Mouse (Mus musculus): ENCODE results near the gene B4galt2.

The B4galt2 gene

GRCm38 (mm10) chr4:117866083-117866482 lies 17.2 kb downstream of the B4galt2 start:
- peak; percentile 90 for DNase-seq

- peak; percentile 55 for DNase-seq
Observed at GRCm38 (mm10) chr4:117862823-117863222, 20.5 kb downstream of the B4galt2 start.

DNA sequence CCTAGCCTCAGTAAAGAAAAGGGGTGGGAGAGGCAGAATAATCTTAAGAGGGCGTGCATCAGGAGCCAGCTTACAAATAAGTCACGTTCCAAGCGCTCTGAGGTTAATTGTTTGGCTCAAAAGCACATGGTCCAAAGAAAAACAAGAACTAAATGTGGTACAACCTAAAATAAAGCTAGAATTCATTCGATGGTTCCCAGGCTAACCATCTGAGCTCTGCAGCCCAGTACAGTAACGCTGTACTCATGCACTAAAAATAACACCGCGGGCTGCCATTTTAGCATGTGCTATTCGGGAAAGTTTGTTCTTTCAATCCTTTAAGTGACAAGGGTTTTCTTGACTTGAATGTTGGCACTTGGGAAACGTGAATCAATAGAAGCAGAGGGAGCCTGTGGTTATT lies 22.7 kb downstream of the B4galt2 start:
- no peak for DNase-seq

DNA sequence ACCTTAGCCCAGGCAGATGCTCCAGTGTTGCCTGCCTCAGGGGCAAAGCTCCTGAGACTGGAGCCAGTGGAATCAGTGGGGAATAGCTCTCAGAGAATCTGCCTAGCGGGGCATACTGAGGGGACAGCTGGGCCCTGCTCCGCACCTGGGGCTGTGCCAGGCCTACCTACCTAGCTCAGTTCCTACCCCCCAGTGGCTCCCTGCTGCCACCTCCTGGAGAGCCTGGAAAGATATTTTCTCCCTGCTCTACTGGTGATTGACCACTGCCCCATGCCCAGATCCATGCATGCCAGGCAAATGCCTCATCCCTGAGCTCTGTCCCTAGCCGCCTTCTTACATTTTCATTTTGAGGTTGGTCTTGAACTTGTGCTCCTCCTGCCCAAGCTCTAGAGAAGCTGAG lies 24.5 kb downstream of the B4galt2 start:
- DNase-seq = peak; percentile 56

DNA sequence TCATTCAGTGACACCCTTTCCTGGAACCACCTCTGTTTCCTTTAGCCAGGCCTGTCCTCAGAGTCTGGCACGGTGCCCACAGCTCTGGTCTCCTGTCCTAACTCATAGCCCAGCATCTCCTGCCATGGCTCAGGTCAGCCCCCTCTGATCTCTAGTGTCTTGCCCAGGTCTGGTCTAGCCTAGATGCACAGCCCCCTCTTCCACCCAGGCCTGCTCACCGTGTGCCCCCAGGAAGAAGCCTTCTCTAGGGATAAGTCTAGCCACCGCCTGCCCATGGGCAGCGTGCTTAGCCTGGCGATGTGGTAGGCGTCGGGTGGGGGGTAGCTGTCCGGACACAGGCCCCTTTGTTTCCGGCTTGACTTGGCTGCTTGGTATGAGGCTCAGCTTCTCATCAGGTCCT lies 28.1 kb downstream of the B4galt2 start:
- peak; percentile 31 for DNase-seq

GRCm38 (mm10) chr4:117852152-117852868 lies 31.0 kb downstream of the B4galt2 start:
- peak; percentile 56 for DNase-seq

- no peak for DNase-seq
Observed at GRCm38 (mm10) chr4:117850871-117851270, 32.4 kb downstream of the B4galt2 start.

DNA sequence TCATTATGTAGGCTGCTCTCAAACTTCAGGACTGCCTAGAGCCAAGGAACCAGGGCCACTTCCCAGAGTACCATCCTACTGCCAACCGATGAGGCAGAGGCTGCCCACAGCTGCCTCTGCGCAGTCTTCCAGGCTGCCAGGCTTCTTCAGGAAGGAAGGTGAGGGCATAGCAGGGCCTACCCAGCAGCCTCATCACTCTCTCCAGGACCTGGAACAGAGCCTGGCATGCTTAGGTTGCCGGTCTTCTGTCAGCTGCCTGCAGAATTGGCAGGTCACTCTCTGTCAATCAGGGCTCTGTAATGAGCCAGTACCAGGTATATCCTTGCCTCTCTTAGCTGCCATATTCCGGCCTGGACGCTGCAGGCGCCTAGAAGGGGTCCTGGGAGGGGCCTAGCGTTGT lies 33.1 kb downstream of the B4galt2 start:
- no peak for DNase-seq

GRCm38 (mm10) chr4:117849506-117849905 lies 33.8 kb downstream of the B4galt2 start:
- no peak for DNase-seq

- no peak for DNase-seq
Observed at GRCm38 (mm10) chr4:117849063-117849462, 34.2 kb downstream of the B4galt2 start.

- no peak for DNase-seq
Observed at GRCm38 (mm10) chr4:117847011-117847410, 36.3 kb downstream of the B4galt2 start.

DNA sequence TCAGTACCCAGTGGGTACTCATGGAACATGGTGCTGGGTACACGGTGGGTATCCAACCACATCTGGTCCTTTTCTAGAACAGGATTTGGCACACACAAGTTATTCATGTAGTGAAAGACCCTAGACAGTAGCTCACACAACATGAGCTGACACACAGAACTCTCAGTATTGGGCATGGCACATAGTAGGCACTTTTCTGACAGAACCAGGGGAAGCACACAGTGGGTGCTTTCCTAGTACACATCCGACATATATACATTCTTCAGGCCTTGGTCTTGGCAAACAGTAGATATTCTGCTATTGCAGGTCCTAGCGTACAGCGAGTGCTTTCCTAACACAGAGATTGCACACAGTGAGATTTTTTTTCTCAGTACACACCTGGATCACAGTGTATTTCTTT lies 37.0 kb downstream of the B4galt2 start:
- DNase-seq = no peak

DNA sequence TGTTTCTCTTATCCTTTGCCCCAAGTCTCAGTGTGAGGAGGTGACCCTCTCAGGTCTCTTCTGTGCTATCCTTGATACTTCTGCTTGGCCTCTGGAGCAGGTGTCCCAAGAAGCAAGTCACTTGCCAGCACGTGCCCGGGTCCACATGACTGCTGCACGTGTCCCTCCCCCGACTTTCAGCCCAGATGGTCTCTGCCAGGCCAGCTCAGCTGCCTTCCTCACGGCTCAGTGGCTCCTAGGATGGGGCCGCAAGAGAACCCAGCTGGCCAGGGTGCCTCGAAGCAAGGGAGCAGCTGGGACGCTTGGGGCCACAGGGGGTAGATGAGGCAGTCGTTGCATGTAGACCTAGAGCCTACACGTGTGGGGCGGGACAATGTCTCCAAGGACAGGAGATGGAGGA lies 38.0 kb downstream of the B4galt2 start:
- DNase-seq = no peak

- DNase-seq = no peak
Observed at GRCm38 (mm10) chr4:117844467-117844866, 38.8 kb downstream of the B4galt2 start.

GRCm38 (mm10) chr4:117843101-117843500 lies 40.2 kb downstream of the B4galt2 start:
- DNase-seq = no peak

DNA sequence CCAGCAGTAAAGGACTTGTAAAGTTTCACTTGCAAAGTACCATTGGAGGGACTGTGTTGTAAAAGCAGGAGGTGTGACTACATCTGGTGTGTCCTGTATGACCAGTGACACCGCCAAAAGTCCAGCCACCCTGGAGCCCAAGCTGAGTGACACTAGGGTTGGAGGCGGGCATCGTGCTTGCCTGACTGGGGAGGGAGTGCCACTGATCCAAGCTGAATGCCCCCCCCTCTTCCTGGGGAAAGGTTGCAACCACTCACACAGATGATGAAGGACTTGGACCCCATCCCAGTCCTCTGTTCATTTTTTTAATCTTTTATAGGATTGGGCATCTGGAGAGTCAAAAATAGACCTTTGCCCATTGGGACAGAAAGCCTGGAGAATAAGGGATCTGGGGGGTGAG lies 41.7 kb downstream of the B4galt2 start:
- peak; percentile 21 for DNase-seq

DNA sequence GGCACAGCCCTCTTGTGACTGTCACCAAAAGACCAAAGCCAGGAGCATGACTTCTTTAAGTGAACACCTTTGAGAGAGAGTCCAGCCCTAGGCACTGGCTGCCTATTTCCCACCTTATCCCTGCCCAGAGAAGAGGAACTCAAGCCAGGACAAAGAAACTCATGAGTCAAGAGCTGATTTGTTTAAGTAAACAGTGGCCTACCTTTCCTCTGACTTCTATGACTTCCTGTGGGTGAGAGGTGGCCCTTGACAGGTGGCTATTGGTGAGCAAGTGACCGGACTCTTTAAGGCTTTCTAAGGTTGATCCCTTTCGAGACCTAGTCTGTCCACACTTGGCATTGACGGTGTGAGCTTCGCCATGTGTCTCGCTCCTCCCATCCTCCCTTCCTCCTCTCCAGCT lies 42.5 kb downstream of the B4galt2 start:
- peak; percentile 74 for DNase-seq

DNA sequence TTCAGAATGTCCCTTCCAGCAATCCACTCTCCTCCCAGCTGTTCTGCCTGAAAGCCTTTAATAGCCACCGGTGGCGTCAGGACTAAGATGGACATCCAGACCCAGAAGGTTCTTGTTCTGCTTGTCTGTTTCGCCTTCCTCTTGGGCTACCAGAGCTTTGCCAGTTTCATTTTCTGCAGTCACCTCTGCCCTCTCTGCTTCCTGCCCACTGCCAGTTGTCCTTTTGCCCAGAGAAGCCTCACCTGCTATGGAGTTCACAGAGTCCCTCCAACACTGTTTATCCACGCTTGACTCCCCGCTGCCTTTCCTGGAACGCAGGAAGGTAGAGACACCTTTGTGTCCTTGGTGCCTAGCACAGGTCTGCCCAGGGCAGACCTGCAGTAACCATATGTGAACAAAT lies 43.9 kb downstream of the B4galt2 start:
- DNase-seq = no peak

GRCm38 (mm10) chr4:117837271-117837670 lies 46.0 kb downstream of the B4galt2 start:
- DNase-seq = no peak

DNA sequence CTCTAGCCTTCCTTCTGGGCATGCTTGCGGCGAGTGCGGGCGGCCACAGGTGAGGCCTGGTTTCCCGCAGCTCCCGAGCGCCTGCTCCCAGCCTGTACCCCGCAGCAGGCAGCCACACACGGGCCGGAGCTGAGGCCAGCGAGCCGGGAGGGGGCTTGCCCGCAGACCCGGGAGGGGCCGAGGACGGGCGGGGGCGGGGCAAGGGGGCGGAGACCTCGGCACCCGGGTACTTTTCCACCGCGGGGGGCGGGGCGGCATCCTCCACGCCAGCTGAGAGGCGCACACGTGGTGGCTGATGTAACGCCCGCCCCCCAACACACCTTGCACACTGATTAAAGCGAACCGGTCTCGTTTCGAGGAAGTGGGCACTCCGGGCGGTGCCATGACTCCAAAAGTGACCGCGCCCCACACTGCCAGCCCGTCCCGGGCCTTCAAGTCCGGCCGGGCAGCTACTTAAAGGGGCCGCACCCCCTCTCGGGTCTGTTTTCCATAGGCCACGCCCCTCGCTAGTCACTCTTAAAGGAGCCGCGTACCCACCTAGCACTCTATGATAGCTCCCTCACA lies 47.0 kb downstream of the B4galt2 start:
- DNase-seq = peak; percentile 96

- peak; percentile 28 for DNase-seq
Observed at GRCm38 (mm10) chr4:117835531-117836111, 47.7 kb downstream of the B4galt2 start.

DNA sequence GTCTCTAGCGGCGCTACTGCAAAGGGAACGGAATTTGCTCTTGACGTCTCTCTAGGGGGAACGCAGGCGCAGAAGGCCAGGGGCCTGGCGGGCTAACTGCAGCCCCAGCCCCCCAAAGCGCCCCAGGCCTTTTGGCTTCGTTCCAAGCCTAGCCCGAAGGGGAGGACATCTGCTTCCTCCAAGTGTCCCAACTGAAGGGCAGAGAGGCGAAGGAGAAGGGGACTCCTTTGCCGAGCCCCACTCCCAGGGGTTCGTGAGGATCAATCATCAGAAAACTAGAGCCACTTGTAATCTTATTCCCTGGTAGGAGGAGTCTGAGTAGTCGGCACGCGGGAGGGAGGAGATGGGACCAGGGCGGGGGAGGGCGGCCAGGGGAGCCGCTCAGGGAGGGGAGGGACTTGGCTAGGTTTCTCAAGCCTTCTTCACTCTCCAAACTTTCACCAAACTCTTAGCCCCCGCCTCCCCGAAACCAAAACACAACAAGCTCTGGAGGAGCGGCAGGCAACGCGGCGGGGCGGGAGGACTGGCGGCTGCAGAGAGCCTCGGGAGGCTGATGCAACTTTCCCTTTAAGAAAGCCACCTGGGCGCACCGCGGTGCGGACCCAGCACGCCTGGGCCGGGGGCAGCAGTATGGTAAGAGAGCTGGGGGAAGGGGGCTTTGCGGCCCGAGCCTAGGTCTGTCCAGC lies 48.3 kb downstream of the B4galt2 start:
- DNase-seq = peak; percentile 94

- DNase-seq = no peak
Observed at GRCm38 (mm10) chr4:117834457-117834844, 48.8 kb downstream of the B4galt2 start, which contains the start of gene Slc6a9. Gene Slc6a9 (plus strand): TSS chr4:117834506.
